Mouse (Mus musculus) urinary bladder, postnatal 36 days (tissue): Measurements from ENCODE around the gene Fam155a.
"Not testable (repeated sequence)": the region's sequence is repeated elsewhere in the genome, so short reads cannot be mapped to it uniquely, and the experiment has no call there.

Source experiments
- DNase-seq, 2 experiments: peaks; one replicate each; pipeline ENCODE4 v3.0.0; 2022; ENCODE audit warnings: low spot score in 2 of 2, mixed read lengths in 1 of 2

Gene Fam155a

DNA sequence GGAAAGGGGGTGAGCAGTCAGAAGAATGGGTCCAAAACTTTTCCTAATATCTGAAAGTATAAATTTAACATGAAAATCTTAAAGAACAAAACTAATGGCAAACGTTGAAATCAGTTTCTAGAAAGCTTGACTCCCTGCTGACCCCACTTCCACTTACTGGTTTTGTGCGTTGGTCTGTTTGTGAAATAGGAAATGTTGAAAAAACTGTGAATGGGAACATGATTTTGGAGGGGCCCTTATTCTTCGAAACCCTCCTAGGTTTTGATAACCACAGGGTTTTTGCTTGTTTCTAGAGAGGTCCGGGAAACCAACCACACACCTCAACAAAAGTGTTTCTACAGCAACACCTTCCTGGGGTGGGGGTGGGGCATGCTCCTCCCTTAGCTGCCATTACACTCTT lies 368.6 kb downstream of the Fam155a start:
- DNase-seq = no peak

DNA sequence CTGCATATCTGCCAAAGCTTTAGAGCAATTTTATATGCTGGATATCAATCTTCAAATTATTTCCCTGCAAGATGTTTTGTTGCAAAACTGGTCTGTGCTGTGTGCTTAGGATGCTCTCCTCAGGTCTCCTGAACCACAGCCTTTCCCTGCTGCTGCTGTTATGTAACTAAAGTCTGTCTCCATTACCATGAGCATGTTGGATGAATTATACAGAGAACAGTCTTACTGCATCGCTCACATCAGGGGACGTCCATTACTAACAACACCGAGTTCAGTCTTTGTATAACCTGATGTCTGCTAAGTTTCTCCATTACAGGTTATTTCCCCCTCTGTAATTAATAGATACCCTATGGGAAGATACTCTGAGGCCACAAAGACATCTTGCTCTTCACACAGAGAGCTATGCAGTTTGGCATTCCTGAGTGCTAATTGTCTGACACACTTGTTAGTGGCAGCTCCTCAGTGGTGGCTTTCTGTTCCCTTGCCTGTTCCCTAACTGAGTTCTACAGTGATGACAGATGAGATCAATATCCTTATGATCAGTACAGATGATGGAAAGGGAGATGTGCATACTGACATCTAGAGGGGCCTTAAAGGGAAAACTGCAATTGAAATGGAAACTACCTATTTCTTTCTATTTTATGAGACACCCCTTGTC lies 372.2 kb downstream of the Fam155a start:
- DNase-seq = no peak

DNA sequence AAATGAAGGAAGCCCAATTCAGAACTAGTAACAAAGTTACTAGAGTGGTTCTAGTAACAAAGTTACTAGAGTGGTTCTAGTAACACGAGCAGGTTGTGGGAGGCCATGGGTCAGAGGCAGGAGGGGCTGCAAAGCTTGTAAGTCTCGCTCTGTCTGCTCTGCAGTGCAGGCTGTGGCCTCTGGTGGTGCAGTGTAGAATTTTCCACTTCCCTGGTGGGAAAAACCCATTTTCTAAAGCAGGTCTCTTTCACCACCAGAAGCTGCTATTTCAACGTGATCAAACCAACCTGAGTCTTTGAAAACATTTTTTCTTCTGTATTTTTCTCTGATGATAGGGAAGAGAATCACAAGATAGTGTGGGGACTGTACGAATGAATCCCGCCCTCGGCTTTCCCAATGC lies 372.9 kb downstream of the Fam155a start:
- DNase-seq = no peak

DNA sequence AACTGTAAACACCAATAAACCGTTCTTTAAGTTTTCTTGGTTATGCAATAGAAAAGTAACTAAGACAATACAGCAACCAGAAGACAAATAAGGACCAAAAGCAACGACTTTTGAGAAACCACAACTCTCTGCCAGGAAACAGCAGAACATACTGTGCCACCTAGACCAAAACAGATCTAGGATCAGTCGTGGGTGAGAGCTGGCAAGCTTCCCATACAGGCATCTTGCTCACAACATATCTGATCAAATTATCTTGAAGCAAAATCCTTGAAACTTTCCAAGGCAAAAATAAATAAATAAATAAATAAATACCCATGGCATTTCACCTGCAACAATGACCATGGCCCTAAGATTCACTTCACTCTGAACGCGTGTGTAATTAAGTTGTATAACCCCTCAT lies 376.3 kb downstream of the Fam155a start:
- DNase-seq = no peak

DNA sequence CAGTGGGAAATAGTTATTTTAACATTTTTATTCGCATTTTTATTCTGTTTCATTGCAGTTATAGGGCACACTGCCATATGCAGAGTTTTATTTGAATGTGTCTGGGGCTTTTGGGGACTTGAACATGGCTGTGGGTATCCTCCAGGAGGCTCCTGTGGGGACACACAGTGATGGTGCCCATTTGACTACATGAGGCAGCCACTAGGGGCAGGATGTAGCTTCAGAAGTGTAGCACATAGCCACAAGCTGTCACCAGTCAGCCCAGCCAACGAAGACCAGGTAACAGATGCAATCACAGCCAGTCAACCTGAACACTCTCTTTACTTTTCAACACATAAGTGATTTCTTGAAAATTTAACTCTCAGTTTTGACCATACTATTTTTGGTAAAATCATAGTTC lies 377.7 kb downstream of the Fam155a start:
- no peak for DNase-seq

DNA sequence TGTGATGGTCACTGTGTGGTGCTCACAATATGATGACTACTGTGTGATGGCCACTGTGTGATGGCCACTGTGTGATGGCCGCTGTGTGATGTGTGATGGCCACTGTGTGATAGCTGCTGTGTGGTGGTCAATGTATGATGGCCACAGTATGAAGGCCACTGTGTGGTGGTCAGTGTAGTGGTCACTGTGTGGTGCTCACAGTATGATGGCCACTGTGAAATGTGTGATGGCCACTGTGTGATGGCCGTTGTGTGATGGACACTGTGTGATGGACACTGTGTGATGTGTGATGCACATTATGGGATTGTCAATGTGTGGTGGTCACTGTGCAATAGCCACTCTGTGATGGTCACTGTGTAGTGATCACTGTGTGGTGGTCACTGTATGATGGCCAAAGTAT lies 380.7 kb downstream of the Fam155a start:
- not testable (repeated sequence) for DNase-seq

DNA sequence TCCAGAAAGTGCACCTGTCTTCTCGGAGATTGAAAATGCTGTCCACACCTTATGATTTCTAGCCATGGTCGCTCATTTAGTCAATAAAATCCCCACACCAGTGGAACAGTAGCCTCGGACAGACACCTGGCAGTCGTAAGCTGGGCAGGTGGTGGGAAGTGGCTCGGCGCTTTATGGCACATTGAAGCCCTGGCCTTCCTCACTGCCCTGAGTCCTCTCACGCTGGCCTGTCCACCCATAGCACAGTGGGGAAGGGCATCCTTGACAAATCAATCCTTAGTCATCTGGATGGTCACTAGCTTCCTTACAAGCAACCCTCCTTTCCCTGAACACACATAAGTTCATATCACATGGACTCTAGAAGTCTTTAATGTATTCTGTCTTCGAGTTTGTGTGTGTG lies 401.8 kb downstream of the Fam155a start:
- no peak for DNase-seq

DNA sequence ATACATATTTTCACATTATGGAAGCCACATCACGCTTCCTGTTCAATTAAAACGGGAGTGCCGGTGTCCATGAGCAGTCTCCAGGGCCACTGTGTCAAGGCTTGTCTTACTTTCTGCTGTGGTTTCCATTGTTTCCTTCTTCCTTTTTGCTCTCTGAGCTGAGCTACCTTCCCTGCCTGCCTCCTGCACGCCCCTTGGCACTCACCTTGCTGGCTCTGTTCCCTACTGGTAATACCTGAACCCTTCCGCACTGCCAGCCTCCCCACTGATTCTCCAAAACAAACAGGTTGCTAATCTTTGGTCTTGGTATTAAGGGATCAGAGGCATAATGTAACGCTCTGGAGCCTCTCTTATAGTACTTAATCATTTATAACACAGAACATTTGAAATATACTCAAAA lies 403.2 kb downstream of the Fam155a start:
- no peak for DNase-seq

DNA sequence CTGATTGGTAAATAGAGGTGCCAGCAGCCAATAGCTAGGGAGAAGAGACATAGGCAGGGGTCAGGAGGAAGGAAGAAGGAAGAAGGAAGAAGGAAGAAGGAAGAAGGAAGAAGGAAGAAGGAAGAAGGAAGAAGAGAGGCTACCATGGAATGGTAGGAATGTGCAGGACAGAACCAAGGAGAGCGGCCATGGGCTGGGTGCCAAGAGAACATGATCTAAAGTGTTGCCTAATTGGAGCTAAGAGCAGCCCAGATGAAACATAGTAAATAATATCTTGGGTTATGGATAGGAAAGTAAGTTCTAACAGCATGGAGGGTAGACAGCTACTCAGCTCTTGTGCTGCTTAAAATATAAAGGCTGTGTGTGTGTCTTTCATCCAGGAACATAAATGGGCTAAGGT lies 405.6 kb downstream of the Fam155a start:
- DNase-seq = no peak

DNA sequence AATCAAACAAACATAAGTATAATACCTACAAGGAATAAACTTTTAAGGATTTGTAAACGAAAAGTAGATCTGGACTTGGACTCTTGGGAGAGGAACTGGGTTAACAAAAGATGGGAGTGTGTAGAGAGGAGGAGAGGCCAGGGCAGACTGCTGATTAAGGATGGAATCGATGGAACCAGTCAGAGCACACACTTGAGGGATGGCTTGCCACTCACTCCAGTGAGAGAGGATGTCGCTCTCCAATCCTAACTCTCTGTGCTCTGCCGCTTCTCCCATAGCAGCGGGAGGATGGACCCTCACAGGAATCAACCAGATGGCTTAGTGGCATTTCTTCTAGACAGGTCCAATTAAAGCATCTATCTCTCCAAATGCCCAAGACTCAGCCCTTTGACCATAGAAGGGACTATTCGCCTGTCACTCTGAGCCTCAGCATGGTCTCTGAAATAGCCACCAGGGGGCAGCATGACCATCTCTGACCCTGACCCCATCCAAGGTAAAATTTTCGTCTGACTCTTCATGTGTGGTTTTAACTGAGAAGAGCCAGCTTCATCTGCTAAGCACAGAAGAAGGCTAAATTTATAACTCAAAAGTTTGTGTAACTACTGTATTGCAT lies 422.3 kb downstream of the Fam155a start:
- peak; percentile 3 to 12 for DNase-seq

DNA sequence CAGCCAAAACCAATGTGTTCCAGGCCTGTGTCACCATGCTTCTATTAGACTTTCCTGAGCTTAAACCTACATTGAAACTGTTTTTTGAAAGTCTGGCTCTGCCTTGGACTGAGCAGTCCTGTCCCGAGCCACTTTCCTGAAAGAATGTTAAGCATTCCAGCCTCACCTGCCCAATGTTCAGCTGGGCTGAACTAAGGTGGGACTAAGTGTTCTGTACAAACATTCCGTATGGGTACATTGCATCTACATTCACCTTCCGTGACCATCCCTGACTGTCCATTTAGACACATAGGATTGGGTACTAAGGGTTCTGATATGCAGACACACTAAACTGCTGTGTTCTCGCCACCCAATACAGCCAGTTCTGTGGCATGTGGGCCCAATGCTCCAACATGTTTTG lies 423.8 kb downstream of the Fam155a start:
- DNase-seq = no peak

DNA sequence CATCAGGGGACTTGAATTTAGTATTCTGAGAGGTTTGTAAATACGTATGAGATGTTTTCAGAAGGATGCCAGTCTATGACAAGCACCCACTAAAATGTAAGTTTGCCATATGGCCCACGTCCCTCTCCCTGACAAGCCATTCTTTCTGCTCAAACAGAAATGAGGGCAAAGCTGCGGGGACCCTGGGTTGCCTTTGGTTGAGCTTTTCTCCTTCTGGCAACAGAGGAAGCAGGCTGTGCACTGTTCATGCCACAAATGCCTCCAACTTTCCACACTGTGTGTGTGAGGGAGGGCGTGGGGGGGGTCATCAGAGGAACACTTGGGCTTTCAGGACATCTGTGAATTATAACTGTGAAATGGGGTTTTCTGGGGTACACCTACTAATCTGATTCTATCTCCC lies 426.8 kb downstream of the Fam155a start:
- no peak for DNase-seq

DNA sequence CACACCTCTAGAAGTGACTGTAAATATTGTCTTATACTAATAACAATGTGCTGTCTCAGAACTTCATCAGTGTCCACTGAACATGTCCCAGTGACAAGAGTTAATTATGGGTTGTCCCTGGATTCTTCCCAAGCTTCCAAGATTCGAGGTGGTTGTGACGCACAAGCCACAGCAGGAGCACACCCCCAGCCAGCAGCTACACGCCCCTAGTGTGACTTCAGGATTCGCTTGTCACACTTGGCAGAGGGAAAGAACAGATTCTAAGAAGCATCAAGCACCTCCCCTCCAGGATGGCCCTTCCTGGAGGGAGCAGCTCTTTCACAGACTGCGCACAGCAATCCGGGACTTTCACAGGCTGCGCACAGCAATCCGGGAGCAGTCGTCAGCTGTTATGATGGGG lies 428.0 kb downstream of the Fam155a start:
- DNase-seq = no peak

DNA sequence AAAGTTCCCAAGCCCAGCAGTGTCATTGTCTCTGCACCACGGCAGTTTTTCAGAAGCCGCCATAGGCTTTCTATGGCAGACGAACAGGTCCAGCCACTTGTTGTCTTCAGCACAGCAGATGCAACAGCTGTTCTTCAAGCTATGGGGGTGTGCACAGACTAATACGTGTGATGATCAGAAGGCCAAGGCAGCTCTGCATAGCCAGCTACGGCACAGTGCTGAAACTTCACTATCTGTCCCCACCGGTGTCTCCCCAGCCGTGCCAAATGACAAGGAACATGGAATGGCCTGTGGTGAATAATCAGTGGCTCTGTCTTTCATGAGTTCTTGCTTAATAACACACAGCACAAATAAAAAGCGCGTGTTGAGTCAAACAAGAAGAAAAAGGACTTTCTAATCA lies 428.4 kb downstream of the Fam155a start:
- DNase-seq = no peak

DNA sequence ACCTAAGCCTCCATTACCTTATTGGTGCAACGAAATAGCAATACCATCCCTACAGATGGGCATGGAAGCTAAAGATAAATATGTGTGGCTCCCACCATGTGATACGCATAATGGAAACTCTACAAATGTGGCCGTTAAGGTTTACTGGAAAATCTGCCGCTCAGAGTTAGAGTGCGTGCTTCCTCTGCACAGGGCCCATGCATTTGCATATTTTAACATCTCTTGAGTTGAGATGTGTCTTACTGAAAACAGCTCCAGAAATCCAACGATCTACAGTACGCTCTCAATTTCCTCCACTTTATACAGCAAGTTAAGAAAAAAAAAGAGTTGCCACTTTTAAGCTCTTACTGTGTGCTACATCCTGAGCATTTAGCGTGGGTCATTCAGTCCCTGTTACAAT lies 433.1 kb downstream of the Fam155a start:
- DNase-seq = no peak

DNA sequence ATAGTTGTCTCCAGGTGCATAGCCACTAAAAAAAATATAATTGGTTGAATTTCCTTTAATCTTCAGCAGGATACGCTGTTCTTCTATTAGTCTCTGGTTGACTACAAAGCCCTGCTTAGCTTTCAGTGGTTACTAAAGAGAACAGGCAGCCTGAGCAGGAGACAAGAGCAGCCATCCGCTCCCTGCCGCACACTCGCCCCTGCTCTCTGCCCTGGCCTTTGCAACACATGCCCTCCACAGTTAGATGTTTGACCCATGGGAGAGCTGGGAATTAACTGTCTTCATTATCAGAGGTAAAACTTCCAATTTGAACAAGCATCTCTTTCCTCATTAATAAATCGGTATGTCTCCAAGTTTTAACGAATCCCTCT lies 435.0 kb downstream of the Fam155a start:
- DNase-seq = no peak

DNA sequence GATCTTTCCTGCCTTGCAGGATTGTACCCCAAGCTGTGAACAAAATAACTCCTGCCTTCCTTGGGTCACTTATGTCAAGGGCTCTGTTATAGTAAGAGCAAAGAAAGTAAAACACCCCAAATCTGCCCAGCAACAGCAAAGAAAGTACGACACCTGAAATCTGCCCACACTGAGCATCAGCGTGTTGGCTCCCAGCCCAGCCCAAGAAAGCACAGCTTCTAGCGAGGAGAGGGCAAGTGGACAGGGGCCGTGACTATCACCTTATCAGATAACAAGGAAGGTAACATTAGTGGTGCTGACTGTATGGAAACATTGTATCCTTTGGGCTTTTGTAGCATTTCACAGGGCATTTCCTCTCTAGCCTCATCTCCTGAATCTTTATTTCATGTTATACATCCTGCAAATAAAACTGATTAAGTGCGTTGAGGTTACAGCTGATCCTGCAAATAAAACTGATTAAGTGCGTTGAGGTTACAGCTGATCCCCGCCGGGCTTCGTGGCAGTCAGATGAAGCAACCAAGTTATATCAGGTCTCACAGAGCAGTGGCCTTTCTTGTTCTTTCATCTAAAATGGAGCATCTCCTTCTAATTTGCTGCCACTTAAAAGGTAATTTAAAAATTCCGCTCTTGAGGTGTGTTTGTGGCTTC lies 435.6 kb downstream of the Fam155a start:
- DNase-seq = no peak

DNA sequence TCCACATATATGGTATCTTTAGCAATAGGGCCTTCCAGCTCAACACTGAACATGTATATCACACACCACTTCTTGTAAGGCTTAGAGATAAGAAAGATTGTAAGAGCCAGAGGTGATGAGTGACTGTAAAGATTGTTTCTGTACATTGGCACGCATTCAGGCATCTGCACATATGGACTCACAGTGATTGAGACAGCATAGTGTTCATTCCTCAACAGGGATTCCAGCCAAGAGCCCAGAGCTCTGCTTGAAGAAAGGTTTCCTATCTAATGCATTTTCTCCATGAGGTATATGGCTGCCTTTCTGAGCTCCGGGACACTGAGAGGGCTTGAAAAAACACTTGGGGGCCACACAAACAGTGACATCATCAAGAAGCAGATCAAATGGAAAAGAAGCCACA lies 438.2 kb downstream of the Fam155a start:
- DNase-seq = no peak

DNA sequence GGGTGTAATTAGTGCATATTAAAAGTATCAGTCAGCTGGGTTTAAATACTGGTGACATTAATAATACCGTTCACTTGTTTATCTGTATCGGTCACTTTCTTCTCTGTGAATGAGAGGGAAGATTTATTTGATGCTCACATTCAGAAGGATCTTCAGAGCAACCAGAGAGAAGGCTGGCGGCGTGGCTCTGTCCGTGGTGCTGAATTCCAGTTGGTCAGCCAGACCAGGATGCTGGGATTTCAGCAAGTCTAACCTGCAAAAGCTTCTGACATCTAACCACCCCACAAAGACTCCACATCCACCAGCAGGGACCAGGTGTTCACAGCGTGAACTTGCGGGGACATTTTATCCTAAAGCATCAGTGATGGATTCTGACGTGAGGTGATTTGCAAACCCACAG lies 461.5 kb downstream of the Fam155a start:
- DNase-seq = no peak

DNA sequence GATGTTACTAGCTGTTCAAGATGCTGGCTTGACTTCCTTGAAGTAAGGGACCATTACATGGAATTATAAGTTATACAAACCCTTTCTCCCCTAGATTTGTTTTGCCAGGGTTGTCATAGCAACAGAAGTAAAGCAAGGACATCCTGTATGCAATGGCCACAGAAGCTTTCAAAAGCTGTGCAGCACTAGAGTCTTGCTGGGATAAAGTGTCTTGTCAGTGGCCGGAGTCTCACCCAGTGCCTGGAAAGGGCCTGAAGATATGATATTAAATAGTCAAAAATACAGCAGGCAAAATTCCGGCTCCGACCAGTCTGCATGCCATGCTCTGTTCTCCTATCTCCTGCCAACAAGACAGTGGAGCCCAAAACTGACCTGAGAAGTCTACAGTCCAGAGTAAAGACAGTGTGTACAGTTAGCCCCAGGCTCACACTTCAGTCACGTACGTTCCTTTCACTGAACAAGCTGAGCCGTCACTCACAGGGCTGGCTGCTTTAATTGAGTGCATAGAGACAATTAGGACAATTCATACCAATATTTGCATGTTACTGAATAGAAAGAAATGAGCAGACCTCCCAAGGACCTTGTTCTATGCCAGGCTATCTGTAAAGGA lies 467.3 kb downstream of the Fam155a start:
- DNase-seq = no peak

DNA sequence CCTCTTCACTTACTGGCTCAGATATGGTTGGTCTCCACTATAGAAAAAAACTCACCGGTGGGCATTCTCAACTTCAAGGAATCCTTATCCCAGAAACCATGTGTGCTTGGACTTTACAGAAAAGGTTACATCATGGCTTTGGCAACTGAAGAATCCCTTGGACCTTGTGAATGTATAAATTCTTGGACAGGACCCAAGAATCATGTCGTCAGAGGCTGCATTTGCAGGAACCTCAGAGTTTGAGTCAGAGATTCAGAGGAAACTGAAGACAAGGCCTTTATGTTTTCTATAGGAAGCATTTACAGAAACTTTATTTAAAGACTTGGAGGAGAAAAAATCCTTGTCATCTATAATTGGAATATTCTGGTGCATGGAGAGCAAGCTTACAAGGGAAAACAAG lies 475.9 kb downstream of the Fam155a start:
- DNase-seq = no peak

DNA sequence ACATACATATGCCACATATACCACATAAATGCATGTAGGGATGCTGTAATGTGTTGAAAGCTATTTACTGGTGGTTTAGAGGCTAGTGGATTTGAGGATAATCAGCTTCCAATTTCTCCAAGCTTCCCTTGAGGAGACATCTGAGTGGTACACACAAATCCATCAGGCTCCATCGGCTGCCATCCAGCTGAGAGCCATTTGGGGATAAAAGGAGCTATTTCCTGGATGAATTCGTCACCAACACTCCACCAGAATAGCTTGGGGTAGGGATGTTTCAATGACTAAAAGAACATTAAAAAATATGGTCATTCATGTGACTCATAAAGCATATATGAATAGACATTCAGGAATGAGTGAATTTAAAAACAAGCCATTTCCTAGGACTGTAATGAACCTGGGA lies 478.4 kb downstream of the Fam155a start:
- no peak for DNase-seq
